Mouse (Mus musculus): ENCODE data around the gene Stat5b.

- TF ChIP-seq CTCF (IDR thresholded peaks at IDR 0.05; ENCODE audit: borderline replicate concordance, control insufficient read depth, extremely low read depth, insufficient read depth, low read length, poor library complexity) (no peak), POLR2A (IDR thresholded peaks at IDR 0.05; ENCODE audit: control insufficient read depth, extremely low read depth, insufficient read depth, low read length, poor library complexity) (no peak)
Measured at GRCm38 (mm10) chr11:100829691-100830090, 20.8 kb downstream of the Stat5b start.
